ENCODE assay signal across 8 mouse cellular contexts in genomic region chr8:80865181-80865784, GRCm38 (mm10). TPM values are rescaled to one million over a fixed set of nuclear protein-coding genes. Genes with fewer than 3 reads are reported as not detected.
DNase-seq lines count a peak whose midpoint lies in the region; ATAC-seq and TF ChIP-seq lines count a peak whose summit lies in the region.

No protein-coding gene starts in this region.

- no peak for TF ChIP-seq EP300 in liver, postnatal 0 days (IDR thresholded peaks at IDR 0.05; ENCODE audit: low read depth)

- no peak for TF ChIP-seq POLR2A in thymus, adult 2 months (IDR thresholded peaks at IDR 0.05; ENCODE audit: control insufficient read depth, extremely low read depth, insufficient read depth, low read length, poor library complexity)

- WGBS in hindbrain, embryonic 10.5 days = 70% methylated on average over 8 of the region's 8 CpGs
- 71% methylated on average over 8 of the region's 8 CpGs for WGBS in hindbrain, embryonic 11.5 days
- WGBS in heart, embryonic 13.5 days = 65% methylated on average over 8 of the region's 8 CpGs
- WGBS in liver, postnatal 0 days (ENCODE audit: insufficient replicate concordance) = 78% methylated on average over 8 of the region's 8 CpGs
- 89% methylated on average over 8 of the region's 8 CpGs for WGBS in thymus, adult 2 months

- H3K36me3 ChIP-seq in hindbrain, embryonic 10.5 days = 0 out of 2 replicates have a peak, but pooled peaks cover 3% of the 10 kb centered on the region
- H3K36me3 ChIP-seq in hindbrain, embryonic 11.5 days (ENCODE audit: control insufficient read depth, insufficient read depth, low read length) = no peaks in the 10 kb centered on the region
- peaks cover 25% of the 10 kb centered on the region for H3K36me3 ChIP-seq in heart, embryonic 13.5 days
- no peaks in the 10 kb centered on the region for H3K36me3 ChIP-seq in liver, postnatal 0 days (replicated peaks; ENCODE audit: insufficient read depth, low read length)
- H3K36me3 ChIP-seq in thymus, adult 2 months (ENCODE audit: control insufficient read depth, insufficient read depth, low read length) = no peaks in the 10 kb centered on the region

- no peak overlapping the region for H3K4me2 ChIP-seq in hindbrain, embryonic 11.5 days (replicated peaks; ENCODE audit: low read depth, low read length)
- no peak overlapping the region for H3K4me2 ChIP-seq in heart, embryonic 13.5 days
- no peak overlapping the region for H3K4me2 ChIP-seq in liver, postnatal 0 days (ENCODE audit: low read depth, low read length)

- DNase-seq in hindbrain, embryonic 10.5 days (ENCODE audit: low spot score) = no peak
- no peak for DNase-seq in hindbrain, embryonic 11.5 days (ENCODE audit: low spot score)
- peak; percentile 88 for DNase-seq in brain, adult 2 months (ENCODE audit: low read depth, low spot score)
- DNase-seq in liver, postnatal 0 days = no peak
- DNase-seq in adrenal gland, postnatal 10 days = no peak
- no peak for DNase-seq in thymus, adult 2 months
- DNase-seq in spleen, adult 12 weeks (ENCODE audit: low spot score) = no peak

- peak overlapping the region; percentile 50; the same call in 1 of the 2 replicates for H3K27ac ChIP-seq in hindbrain, embryonic 10.5 days
- H3K27ac ChIP-seq in hindbrain, embryonic 11.5 days (ENCODE audit: low read depth, low read length) = no peak overlapping the region
- H3K27ac ChIP-seq in heart, embryonic 13.5 days (replicated peaks) = peak overlapping the region; percentile 94
- H3K27ac ChIP-seq in liver, postnatal 0 days (ENCODE audit: low read depth) = no peak overlapping the region
- H3K27ac ChIP-seq in thymus, adult 2 months (ENCODE audit: control insufficient read depth, insufficient read depth, low read length) = no peak overlapping the region

- no peaks in the 10 kb centered on the region for H3K27me3 ChIP-seq in hindbrain, embryonic 10.5 days (ENCODE audit: insufficient read depth, poor library complexity, severe bottlenecking)
- H3K27me3 ChIP-seq in hindbrain, embryonic 11.5 days (ENCODE audit: control insufficient read depth, insufficient read depth, low read length) = no peaks in the 10 kb centered on the region
- no peaks in the 10 kb centered on the region for H3K27me3 ChIP-seq in heart, embryonic 13.5 days (replicated peaks)
- H3K27me3 ChIP-seq in liver, postnatal 0 days (ENCODE audit: insufficient read depth, low read length) = no peaks in the 10 kb centered on the region
- H3K27me3 ChIP-seq in thymus, adult 2 months (ENCODE audit: control insufficient read depth, insufficient read depth, low read length) = no peaks in the 10 kb centered on the region

- no peak overlapping the region for H3K9ac ChIP-seq in hindbrain, embryonic 11.5 days (ENCODE audit: low read depth, low read length)
- no peak overlapping the region for H3K9ac ChIP-seq in heart, embryonic 13.5 days
- no peak overlapping the region for H3K9ac ChIP-seq in liver, postnatal 0 days (replicated peaks)

- H3K9me3 ChIP-seq in hindbrain, embryonic 10.5 days = no peaks in the 10 kb centered on the region
- no peaks in the 10 kb centered on the region for H3K9me3 ChIP-seq in hindbrain, embryonic 11.5 days (ENCODE audit: control insufficient read depth, low read length)
- no peaks in the 10 kb centered on the region for H3K9me3 ChIP-seq in heart, embryonic 13.5 days
- H3K9me3 ChIP-seq in liver, postnatal 0 days (ENCODE audit: low read length) = no peaks in the 10 kb centered on the region

- H3K4me3 ChIP-seq in hindbrain, embryonic 10.5 days = no peak overlapping the region
- no peak overlapping the region for H3K4me3 ChIP-seq in hindbrain, embryonic 11.5 days (ENCODE audit: low read depth, low read length)
- H3K4me3 ChIP-seq in heart, embryonic 13.5 days = no peak overlapping the region
- no peak overlapping the region for H3K4me3 ChIP-seq in liver, postnatal 0 days (ENCODE audit: low read depth, low read length)
- H3K4me3 ChIP-seq in thymus, adult 2 months (ENCODE audit: control insufficient read depth, insufficient read depth, low read length) = no peak overlapping the region

- peak; percentile 48 for TF ChIP-seq CTCF in liver, postnatal 0 days (IDR thresholded peaks at IDR 0.05; ENCODE audit: low read depth)
- no peak for TF ChIP-seq CTCF in thymus, adult 2 months (IDR thresholded peaks at IDR 0.05; ENCODE audit: borderline replicate concordance, control insufficient read depth, extremely low read depth, insufficient read depth, low read length, poor library complexity)

- H3K4me1 ChIP-seq in hindbrain, embryonic 10.5 days (replicated peaks) = peaks cover 56% of the 10 kb centered on the region
- H3K4me1 ChIP-seq in hindbrain, embryonic 11.5 days (replicated peaks; ENCODE audit: control insufficient read depth, insufficient read depth, low read length) = no peaks in the 10 kb centered on the region; the same call in 1 of the 2 replicates
- H3K4me1 ChIP-seq in heart, embryonic 13.5 days = peaks cover 86% of the 10 kb centered on the region
- peaks cover 32% of the 10 kb centered on the region for H3K4me1 ChIP-seq in liver, postnatal 0 days (ENCODE audit: insufficient read depth)
- H3K4me1 ChIP-seq in thymus, adult 2 months (replicated peaks; ENCODE audit: control insufficient read depth, insufficient read depth, low read length) = no peaks in the 10 kb centered on the region

- no peak for ATAC-seq in hindbrain, embryonic 11.5 days (ENCODE audit: low FRiP score)
- ATAC-seq in heart, embryonic 13.5 days (ENCODE audit: extremely low read depth, insufficient number of reproducible peaks, low FRiP score, low TSS enrichment) = no peak
- ATAC-seq in liver, postnatal 0 days = no peak

RNA-seq across cellular contexts. Expression of gene Gab1, which starts 15.0 kb away (rescaled TPM):
- polyA plus RNA-seq in hindbrain, embryonic 10.5 days (2016; fragmentation: Nextera tagmentation; extraction: Ambion mirVana) = 14.5 and 15.8 TPM in 2 replicates
- polyA plus RNA-seq in hindbrain, embryonic 11.5 days (2014; fragmentation: Nextera tagmentation; extraction: Ambion mirVana) = 18.1 and 20.8 TPM in 2 replicates
- 26.6 and 28.8 TPM in 2 replicates for polyA plus RNA-seq in heart, embryonic 13.5 days (2015; fragmentation: Nextera tagmentation; extraction: Ambion mirVana)
- 3.8 and 3.9 TPM in 2 replicates for polyA plus RNA-seq in liver, postnatal 0 days (2015; fragmentation: Nextera tagmentation; extraction: Ambion mirVana)
- total RNA-seq in adrenal gland, postnatal 10 days (2021) = 10 to 100 TPM; 18.4 to 24.3 TPM
- 5.6 and 8.9 TPM in 2 replicates for polyA plus RNA-seq in thymus, adult 2 months (2012; rRNA removed)

Comparison
In these comparisons a context has a peak if more than half of its experiments do, and no peak if none do; other contexts are left out.
1. H3K27ac ChIP-seq: peak in hindbrain, embryonic 10.5 days (single experiment) and heart, embryonic 13.5 days (single experiment); none in hindbrain, embryonic 11.5 days (single experiment), liver, postnatal 0 days (single experiment) and thymus, adult 2 months (single experiment).